Mouse (Mus musculus) ES-Bruce4 (cell line): ENCODE results near the gene 2810004N23Rik. TPM values are rescaled to one million over a fixed set of nuclear protein-coding genes. Genes with fewer than 3 reads are reported as not detected.

Experiments used
- H3K27ac ChIP-seq: 2 replicates; pipeline ENCODE4 v1.5.1; 2012; ENCODE audit warnings: low read length, inconsistent platforms; ENCODE audit not compliant: insufficient read depth
- H3K27me3 ChIP-seq: 2 replicates; pipeline ENCODE4 v1.6.1; 2012; ENCODE audit warnings: mild to moderate bottlenecking, low read length, inconsistent platforms; ENCODE audit not compliant: control insufficient read depth, poor library complexity, insufficient read depth, severe bottlenecking
- H3K36me3 ChIP-seq: 2 replicates; pipeline ENCODE4 v1.6.1; 2012; ENCODE audit warnings: inconsistent platforms, mild to moderate bottlenecking, low read length, moderate library complexity; ENCODE audit not compliant: control insufficient read depth, poor library complexity, insufficient read depth, severe bottlenecking
- H3K4me1 ChIP-seq: one replicate; pipeline ENCODE4 v1.8.1; 2011; ENCODE audit warnings: low read length; ENCODE audit not compliant: control insufficient read depth, insufficient read depth
- H3K4me3 ChIP-seq: 2 replicates; pipeline ENCODE4 v1.5.1; 2011; ENCODE audit warnings: low read depth, mild to moderate bottlenecking, low read length
- H3K9ac ChIP-seq: 2 replicates; pipeline ENCODE4 v1.6.1; 2012; ENCODE audit warnings: low read depth, mild to moderate bottlenecking, inconsistent platforms; ENCODE audit not compliant: poor library complexity, severe bottlenecking
- H3K9me3 ChIP-seq: replicated peaks from 2 replicates; pipeline ENCODE4 v1.6.1; 2012; ENCODE audit warnings: mild to moderate bottlenecking, low read length, inconsistent platforms; ENCODE audit not compliant: control insufficient read depth, poor library complexity, insufficient read depth, severe bottlenecking
- CTCF ChIP-seq: IDR thresholded peaks from one replicate; pipeline ENCODE4 v1.8.1; 2011; ENCODE audit warnings: low read depth, low read length
- EP300 ChIP-seq: IDR thresholded peaks from 2 replicates; pipeline ENCODE4 v1.6.1; 2011; ENCODE audit warnings: low read depth, low read length; ENCODE audit not compliant: insufficient read depth
- POLR2A ChIP-seq: IDR thresholded peaks from one replicate; pipeline ENCODE4 v1.8.1; 2011; ENCODE audit warnings: low read length; ENCODE audit not compliant: insufficient read depth
- polyA plus RNA-seq: library from polyadenylated mRNA; stranded (reverse); fragments of >200 nt; gene quantifications from 2 replicates; pipeline ENCODE4 v1.2.4, GENCODE M21; 2011; ENCODE audit warnings: low read depth; ENCODE audit not compliant: missing spikeins, insufficient read depth, insufficient read length

Gene 2810004N23Rik
- polyA plus RNA-seq, 1 experiment, result 93.6 TPM

GRCm38 (mm10) chr8:124841775-124842174, 21.1 kb downstream of the 2810004N23Rik start:
- Histone ChIP-seq H3K4me3 (no peak overlapping the region), H3K9ac (no peak overlapping the region), H3K4me1 (peaks cover 2% of the 10 kb centered on the region), H3K27me3 (no peaks in the 10 kb centered on the region), H3K27ac (no peak overlapping the region), H3K9me3 (no peaks in the 10 kb centered on the region), H3K36me3 (peaks cover 47% of the 10 kb centered on the region)
- TF ChIP-seq EP300 (no peak), POLR2A (no peak), CTCF (no peak)

GRCm38 (mm10) chr8:124840900-124841299, 22.0 kb downstream of the 2810004N23Rik start:
- peaks cover 2% of the 10 kb centered on the region for H3K4me1 ChIP-seq
- H3K9me3 ChIP-seq, result no peaks in the 10 kb centered on the region
- TF ChIP-seq CTCF (no peak), POLR2A (no peak)
- no peak overlapping the region for H3K27ac ChIP-seq
- peaks cover 47% of the 10 kb centered on the region for H3K36me3 ChIP-seq
- no peak overlapping the region for H3K4me3 ChIP-seq
- no peaks in the 10 kb centered on the region for H3K27me3 ChIP-seq
- no peak overlapping the region for H3K9ac ChIP-seq

DNA sequence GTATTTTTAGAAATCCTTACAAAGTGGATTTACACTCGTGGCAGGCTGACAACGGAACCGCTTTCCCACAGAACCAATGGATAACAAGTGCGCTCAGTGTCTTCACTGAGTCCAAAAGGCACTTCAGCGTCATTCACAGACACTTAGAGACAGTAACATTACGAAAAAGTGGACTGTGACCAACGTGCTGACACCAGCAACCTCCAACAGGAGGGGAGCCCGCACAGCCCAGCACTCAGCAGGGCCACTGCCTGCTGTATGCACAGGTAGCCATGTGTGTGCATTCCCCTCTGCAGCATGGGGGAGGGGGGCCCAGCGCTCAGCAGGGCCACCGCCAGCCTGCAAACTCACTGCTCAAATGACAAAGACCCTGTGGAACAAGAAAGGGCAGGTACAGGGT, 23.5 kb downstream of the 2810004N23Rik start:
- H3K9ac ChIP-seq, result no peak overlapping the region
- H3K4me1 ChIP-seq, result peaks cover 2% of the 10 kb centered on the region
- no peak overlapping the region for H3K4me3 ChIP-seq
- no peaks in the 10 kb centered on the region for H3K27me3 ChIP-seq
- no peak for TF ChIP-seq CTCF
- peaks cover 47% of the 10 kb centered on the region for H3K36me3 ChIP-seq
- no peaks in the 10 kb centered on the region for H3K9me3 ChIP-seq
- H3K27ac ChIP-seq, result peak overlapping the region; percentile 37; the same call in 1 of the 2 replicates

GRCm38 (mm10) chr8:124837956-124838355, 25.0 kb downstream of the 2810004N23Rik start:
- no peak overlapping the region for H3K4me3 ChIP-seq
- no peaks in the 10 kb centered on the region for H3K9me3 ChIP-seq
- H3K9ac ChIP-seq, result no peak overlapping the region
- no peaks in the 10 kb centered on the region for H3K4me1 ChIP-seq
- H3K27ac ChIP-seq, result no peak overlapping the region
- H3K36me3 ChIP-seq, result peaks cover 44% of the 10 kb centered on the region
- H3K27me3 ChIP-seq, result no peaks in the 10 kb centered on the region
- TF ChIP-seq POLR2A (no peak), CTCF (no peak), EP300 (no peak)

DNA sequence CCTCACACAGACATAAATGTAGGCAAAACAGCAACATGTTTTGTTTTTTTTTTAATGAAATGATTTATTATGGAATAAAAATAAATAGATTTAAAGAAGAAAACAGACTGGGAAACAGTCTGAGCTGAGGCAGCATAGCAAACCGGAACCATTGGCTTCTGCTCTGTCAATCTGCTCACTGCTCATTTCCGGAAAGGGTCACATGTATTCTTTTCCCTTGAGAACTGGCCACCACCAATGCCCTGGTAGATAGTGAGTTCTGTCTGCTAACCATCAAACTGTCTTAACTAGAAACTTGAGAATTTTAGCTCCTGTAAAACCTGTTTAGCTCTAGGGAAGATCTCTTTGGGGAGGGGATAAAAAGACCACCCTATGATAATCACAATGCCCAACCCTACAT, 26.0 kb downstream of the 2810004N23Rik start:
- Histone ChIP-seq H3K4me3 (no peak overlapping the region), H3K9ac (no peak overlapping the region), H3K27me3 (no peaks in the 10 kb centered on the region), H3K9me3 (no peaks in the 10 kb centered on the region), H3K27ac (no peak overlapping the region), H3K4me1 (no peaks in the 10 kb centered on the region), H3K36me3 (peaks cover 38% of the 10 kb centered on the region)
- TF ChIP-seq POLR2A (no peak), CTCF (no peak), EP300 (no peak)

DNA sequence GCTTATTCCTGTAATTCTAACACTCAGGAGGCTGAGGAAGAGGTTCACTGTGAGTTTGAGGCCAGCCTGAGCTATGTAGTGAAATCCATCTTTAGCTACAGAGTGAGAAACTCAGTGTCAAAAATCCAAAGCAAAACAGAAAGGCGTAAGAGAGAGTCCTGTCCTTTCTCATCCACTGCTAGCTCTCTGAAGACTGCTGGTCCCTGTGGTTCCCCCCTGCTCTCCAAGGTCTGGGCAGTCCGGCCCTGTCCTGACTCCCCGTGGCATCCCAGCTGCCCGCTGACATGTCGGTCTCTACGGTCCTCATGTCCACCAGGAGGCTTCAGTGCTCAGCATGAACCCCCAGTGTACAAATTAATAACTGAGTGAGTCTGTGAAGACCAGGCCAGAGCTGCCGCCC, 26.6 kb downstream of the 2810004N23Rik start:
- Histone ChIP-seq H3K27me3 (no peaks in the 10 kb centered on the region), H3K36me3 (peaks cover 32% of the 10 kb centered on the region), H3K9ac (no peak overlapping the region), H3K27ac (no peak overlapping the region), H3K9me3 (no peaks in the 10 kb centered on the region), H3K4me3 (no peak overlapping the region), H3K4me1 (no peaks in the 10 kb centered on the region)
- TF ChIP-seq POLR2A (no peak), CTCF (no peak)

DNA sequence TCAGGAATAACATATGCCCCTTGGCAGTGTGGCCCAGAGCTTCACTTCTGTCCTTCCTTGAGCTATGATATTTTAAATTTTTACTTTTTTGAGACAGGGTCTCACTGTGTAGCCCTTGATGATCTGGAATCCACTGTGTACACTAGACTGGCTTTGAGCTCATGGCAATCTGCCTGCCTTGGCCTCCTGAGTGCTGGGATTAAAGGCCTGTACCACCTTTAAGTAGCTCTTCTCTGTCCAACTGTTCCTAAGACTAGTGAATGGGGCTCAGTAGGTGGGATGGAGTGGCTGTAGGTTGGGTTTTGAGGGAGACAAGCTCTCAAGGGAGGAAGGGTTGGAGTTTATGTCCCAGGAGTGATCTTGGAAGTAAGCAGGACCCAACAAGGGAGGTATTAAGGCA, 27.1 kb downstream of the 2810004N23Rik start:
- Histone ChIP-seq H3K9me3 (no peaks in the 10 kb centered on the region), H3K9ac (no peak overlapping the region), H3K27ac (no peak overlapping the region), H3K4me3 (no peak overlapping the region), H3K36me3 (peaks cover 28% of the 10 kb centered on the region), H3K27me3 (no peaks in the 10 kb centered on the region), H3K4me1 (no peaks in the 10 kb centered on the region)
- TF ChIP-seq POLR2A (no peak), CTCF (no peak), EP300 (no peak)
